Mouse (Mus musculus) ovary, postnatal 14 days (tissue): Measurements from ENCODE around the gene Vps53.
"Not testable (repeated sequence)": the region's sequence is repeated elsewhere in the genome, so short reads cannot be mapped to it uniquely, and the experiment has no call there.

ENCODE experiments used
- DNase-seq: peaks from one replicate; pipeline ENCODE4 v3.0.0; 2022; ENCODE audit warnings: low spot score

Vps53 gene

DNA sequence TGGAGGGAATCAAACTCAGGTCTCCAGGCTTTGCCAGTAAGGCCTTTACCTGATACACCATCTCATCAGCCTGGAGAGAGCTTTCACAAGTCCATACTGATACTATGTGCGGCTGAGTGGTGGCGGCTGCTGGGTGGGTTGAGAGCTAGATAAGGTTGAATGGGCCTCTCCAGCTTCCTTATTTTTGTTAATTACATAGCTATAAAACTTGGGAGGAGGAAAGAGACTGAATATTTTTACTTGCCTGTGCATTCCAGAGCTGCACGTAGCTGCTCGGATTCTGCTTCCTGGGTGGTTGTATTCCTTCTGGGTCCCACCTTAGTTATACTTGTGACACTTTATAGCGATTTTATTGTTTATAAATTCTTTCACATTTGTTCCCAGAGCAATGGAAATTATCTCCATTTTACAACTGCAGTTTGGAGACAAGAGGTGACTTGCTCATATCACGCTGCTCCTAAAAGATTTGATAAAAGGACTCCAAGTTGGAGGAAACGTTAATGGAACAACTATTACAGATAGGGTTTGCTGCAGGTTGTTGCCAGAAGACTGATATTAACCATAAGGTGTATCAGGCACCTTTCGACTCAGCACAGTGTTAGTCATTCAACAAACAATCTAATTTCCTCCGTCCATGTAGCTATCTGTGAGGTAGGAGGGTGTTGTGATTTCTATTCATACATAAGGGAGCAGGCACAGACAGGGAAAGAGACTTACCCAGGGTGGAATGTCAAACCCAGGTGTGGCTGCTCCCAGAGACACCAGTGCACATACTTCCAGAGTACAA, 168.4 kb downstream of the Vps53 start:
- no peak for DNase-seq

- no peak for DNase-seq
These were observed 170.3 kb downstream of the Vps53 start for GRCm38 (mm10) chr11:76009101-76009500.

DNA sequence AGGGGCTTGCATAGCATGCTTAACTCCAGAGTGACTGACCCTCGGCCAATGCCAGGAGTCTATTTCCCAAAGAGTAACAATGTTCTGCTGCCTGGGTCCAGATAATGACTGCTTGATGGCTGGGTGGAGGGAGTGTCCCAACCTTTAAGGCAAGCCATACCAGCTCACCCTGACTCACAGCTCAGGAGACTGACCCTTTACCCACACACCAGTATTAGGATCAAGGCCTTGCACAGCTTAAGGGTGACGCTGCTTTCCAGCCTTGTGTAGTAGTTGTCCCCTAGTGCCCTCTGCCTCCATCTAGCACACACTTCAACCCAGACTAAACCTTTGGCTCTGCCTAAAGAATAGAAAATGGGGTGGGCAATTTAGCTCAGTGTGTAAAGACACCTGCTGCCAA, 171.3 kb downstream of the Vps53 start:
- no peak for DNase-seq

DNA sequence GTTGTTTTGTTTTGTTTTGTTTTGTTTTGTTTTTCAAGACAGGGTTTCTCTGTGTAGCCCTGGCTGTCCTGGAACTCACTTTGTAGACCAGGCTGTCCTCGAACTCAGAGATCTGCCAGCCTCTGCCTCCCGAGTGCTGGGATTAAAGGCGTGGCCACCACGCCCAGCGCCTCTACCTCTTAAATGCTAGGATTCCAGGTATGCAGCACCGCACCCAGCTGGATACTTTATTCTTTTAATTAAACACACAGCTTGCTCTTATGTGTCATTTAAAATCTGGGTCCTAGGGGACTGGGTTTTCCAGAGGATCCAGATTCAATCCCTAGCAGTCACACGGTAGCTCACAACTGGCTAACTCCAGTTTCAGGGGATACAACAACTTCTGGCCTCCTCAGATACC, 175.2 kb downstream of the Vps53 start:
- not testable (repeated sequence) for DNase-seq

GRCm38 (mm10) chr11:76001237-76001878, 178.1 kb downstream of the Vps53 start:
- DNase-seq: peak; percentile 6

GRCm38 (mm10) chr11:76000701-76001100, 178.7 kb downstream of the Vps53 start:
- no peak for DNase-seq

- DNase-seq: peak; percentile 62
These were observed 179.8 kb downstream of the Vps53 start, which contains the start of gene 1700016K19Rik for GRCm38 (mm10) chr11:75999440-76000155. TSS of gene 1700016K19Rik (plus strand) at chr11:75999912.
